Mouse (Mus musculus) forebrain, embryonic 13.5 days (tissue): ENCODE results near the gene Chmp1a. TPM values are rescaled to one million over a fixed set of nuclear protein-coding genes. Genes with fewer than 3 reads are reported as not detected.
A peak's percentile ranks its signal among the peaks of the same experiment; 100 is the strongest.

Experiments
- ATAC-seq: fragments of 200-750 bp; cut with Nextera tagmentation; 2 replicates; pipeline ENCODE4 v1.8.0; 2017
- H3K27ac ChIP-seq: fragments of 300-500 bp; sonication (generic); 2 replicates; pipeline ENCODE4 v1.5.1; 2015; ENCODE audit warnings: inconsistent platforms, mild to moderate bottlenecking, moderate library complexity
- H3K27me3 ChIP-seq: fragments of 300-500 bp; sonication (generic); 2 replicates; pipeline ENCODE4 v1.6.1; 2015; ENCODE audit warnings: mild to moderate bottlenecking, inconsistent platforms
- H3K36me3 ChIP-seq: fragments of 300-500 bp; sonication (generic); 2 replicates; pipeline ENCODE4 v1.6.1; 2015; ENCODE audit warnings: mild to moderate bottlenecking, inconsistent platforms; ENCODE audit not compliant: poor library complexity, severe bottlenecking
- H3K4me1 ChIP-seq: fragments of 300-500 bp; sonication (generic); 2 replicates; pipeline ENCODE4 v1.6.1; 2015; ENCODE audit warnings: inconsistent platforms
- H3K4me2 ChIP-seq: fragments of 300-500 bp; sonication (generic); 2 replicates; pipeline ENCODE4 v1.6.1; 2015; ENCODE audit warnings: inconsistent platforms, mild to moderate bottlenecking, moderate library complexity
- H3K4me3 ChIP-seq: fragments of 300-500 bp; sonication (generic); 2 replicates; pipeline ENCODE4 v1.5.1; 2015; ENCODE audit warnings: mild to moderate bottlenecking, inconsistent platforms
- H3K9ac ChIP-seq: fragments of 300-500 bp; sonication (generic); 2 replicates; pipeline ENCODE4 v1.6.1; 2015; ENCODE audit warnings: mild to moderate bottlenecking, inconsistent platforms
- H3K9me3 ChIP-seq: fragments of 300-500 bp; sonication (generic); replicated peaks from 2 replicates; pipeline ENCODE4 v1.6.1; 2016; ENCODE audit warnings: inconsistent platforms
- WGBS: fragments of 180-500 bp; shearing (Covaris S2); methylation state at CpG from one replicate; pipeline ENCODE4 v1.1.7; 2015; 5-methylcytosine and 5-hydroxymethylcytosine counted together
- polyA plus RNA-seq: library from polyadenylated mRNA; unstranded; fragments of >200 nt; fragmentation: Nextera tagmentation; extraction: Ambion mirVana; gene quantifications from 2 replicates; pipeline ENCODE4 v1.2.1, GENCODE M21; 2015

The Chmp1a gene
- polyA plus RNA-seq, 1 experiment from 2014 or later = 183 TPM

- Histone ChIP-seq H3K4me3 (no peak overlapping the region), H3K27me3 (no peaks in the 10 kb centered on the region), H3K36me3 (no peaks in the 10 kb centered on the region), H3K9ac (no peak overlapping the region), H3K4me1 (peaks cover 4% of the 10 kb centered on the region; the same call in 1 of the 2 replicates), H3K4me2 (peak overlapping the region; percentile 20; the same call in 1 of the 2 replicates), H3K9me3 (no peaks in the 10 kb centered on the region), H3K27ac (no peak overlapping the region)
- 4% methylated on average over 9 of the region's 9 CpGs for WGBS
- peak; percentile 30; the same call in 1 of the 2 replicates for ATAC-seq
These were observed 21.9 kb downstream of the Chmp1a start for GRCm38 (mm10) chr8:123190678-123191077.

GRCm38 (mm10) chr8:123188841-123189240, 23.7 kb downstream of the Chmp1a start:
- WGBS = 76% methylated on average over 7 of the region's 7 CpGs
- ATAC-seq = no peak
- H3K4me1 ChIP-seq = peaks cover 4% of the 10 kb centered on the region; the same call in 1 of the 2 replicates

GRCm38 (mm10) chr8:123188006-123188405, 24.6 kb downstream of the Chmp1a start:
- H3K36me3 ChIP-seq = no peaks in the 10 kb centered on the region
- no peak overlapping the region for H3K4me2 ChIP-seq
- no peak overlapping the region; the same call in 1 of the 2 replicates for H3K9ac ChIP-seq
- no peaks in the 10 kb centered on the region for H3K27me3 ChIP-seq
- peaks cover 4% of the 10 kb centered on the region; the same call in 1 of the 2 replicates for H3K4me1 ChIP-seq
- 78% methylated on average over 2 of the region's 2 CpGs for WGBS
- H3K9me3 ChIP-seq = no peaks in the 10 kb centered on the region
- no peak for ATAC-seq
- no peak overlapping the region for H3K27ac ChIP-seq
- H3K4me3 ChIP-seq = no peak overlapping the region

More at GRCm38 (mm10) chr8:123188841-123189240, 23.7 kb downstream of the Chmp1a start:
- Histone ChIP-seq H3K9me3 (no peaks in the 10 kb centered on the region), H3K9ac (no peak overlapping the region), H3K4me3 (no peak overlapping the region), H3K27me3 (no peaks in the 10 kb centered on the region), H3K36me3 (no peaks in the 10 kb centered on the region), H3K27ac (no peak overlapping the region), H3K4me2 (no peak overlapping the region)

DNA sequence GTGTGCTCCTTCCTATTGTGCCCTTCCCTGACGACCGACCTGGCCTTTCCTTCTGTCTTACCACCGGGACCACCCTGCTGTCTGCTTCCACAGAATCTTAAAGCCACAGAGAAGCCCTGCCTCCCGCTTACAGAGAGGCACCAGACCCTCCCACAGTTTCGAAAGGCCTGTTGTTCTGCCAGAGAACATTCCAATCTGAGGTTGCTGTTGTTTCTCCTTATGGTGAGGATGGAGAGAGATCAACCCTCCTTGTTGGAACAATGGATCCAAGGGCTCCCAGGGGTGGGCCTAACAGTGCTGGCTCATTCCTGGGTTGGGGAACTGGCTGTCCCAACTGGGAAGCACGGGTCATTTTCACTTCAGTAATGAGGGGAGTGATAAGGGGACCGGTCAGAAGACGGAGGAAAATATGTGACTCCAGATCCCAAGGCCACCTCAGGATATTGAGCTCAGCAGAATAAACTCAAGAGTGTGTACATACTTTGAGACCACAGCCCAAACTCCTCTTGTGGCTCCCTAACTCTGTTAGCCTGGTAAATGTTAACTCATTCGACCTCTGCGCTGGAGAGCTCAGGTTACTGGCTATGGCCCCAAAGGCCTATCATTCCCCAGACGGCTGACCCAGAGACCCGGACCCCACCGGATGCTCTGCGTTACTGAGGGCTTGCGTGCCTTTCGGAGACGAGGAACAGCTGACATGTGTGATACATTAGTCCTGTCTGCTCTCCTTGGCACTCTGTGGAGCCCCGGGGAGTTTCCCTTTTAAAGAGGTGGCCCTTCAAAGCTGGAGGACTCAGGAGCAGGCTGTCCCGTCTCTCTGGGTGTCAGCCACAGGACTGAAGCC, 26.8 kb downstream of the Chmp1a start, which contains the start of gene Dpep1:
Gene Dpep1, plus strand, starts transcription at position 677 of the 844 bp plus-strand sequence.
- Histone ChIP-seq H3K9me3 (no peaks in the 10 kb centered on the region), H3K9ac (no peak within 1 kb of the TSS), H3K27me3 (no peaks in the 10 kb centered on the region), H3K4me1 (peaks cover 4% of the 10 kb centered on the region; the same call in 1 of the 2 replicates), H3K4me3 (no peak within 1 kb of the TSS), H3K36me3 (no peaks in the 10 kb centered on the region), H3K4me2 (no peak within 1 kb of the TSS), H3K27ac (no peak within 1 kb of the TSS)
- no peak for ATAC-seq
- WGBS = 60% methylated on average over 19 of the region's 19 CpGs

DNA sequence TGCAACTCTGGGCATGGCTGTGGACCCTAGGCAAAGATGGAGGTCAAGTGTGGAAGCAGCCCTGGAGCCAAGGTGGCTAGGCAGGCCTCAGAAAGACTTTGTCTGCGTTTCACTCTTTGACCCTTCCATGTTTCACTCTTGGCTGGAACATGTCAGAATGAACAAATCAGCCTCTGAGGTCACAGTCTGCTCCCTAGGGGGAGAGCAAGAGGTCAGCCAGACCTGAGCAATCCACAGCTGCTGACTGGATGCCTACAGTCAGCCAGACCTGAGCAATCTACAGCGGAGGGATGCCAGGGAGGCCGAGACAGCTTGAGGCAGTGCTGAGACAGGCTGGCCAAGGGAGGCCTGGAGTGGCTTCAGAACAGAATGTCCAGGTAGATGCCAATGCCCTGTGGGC, 31.2 kb downstream of the Chmp1a start:
- H3K27ac ChIP-seq = no peak overlapping the region
- no peak overlapping the region for H3K9ac ChIP-seq
- WGBS = 82% methylated on average over 3 of the region's 3 CpGs
- H3K9me3 ChIP-seq = peaks cover 20% of the 10 kb centered on the region
- H3K27me3 ChIP-seq = no peaks in the 10 kb centered on the region
- ATAC-seq = no peak
- no peak overlapping the region for H3K4me2 ChIP-seq
- H3K36me3 ChIP-seq = no peaks in the 10 kb centered on the region
- no peaks in the 10 kb centered on the region for H3K4me1 ChIP-seq
- H3K4me3 ChIP-seq = no peak overlapping the region

- H3K9me3 ChIP-seq = no peaks in the 10 kb centered on the region
- H3K4me2 ChIP-seq = peak within 1 kb of the TSS; percentile 22; the same call in 1 of the 2 replicates
These were observed 54.6 kb downstream of the Chmp1a start, which contains the start of gene Sult5a1 for GRCm38 (mm10) chr8:123157888-123158465. Sult5a1 (minus strand) TSS chr8:123158315.

DNA sequence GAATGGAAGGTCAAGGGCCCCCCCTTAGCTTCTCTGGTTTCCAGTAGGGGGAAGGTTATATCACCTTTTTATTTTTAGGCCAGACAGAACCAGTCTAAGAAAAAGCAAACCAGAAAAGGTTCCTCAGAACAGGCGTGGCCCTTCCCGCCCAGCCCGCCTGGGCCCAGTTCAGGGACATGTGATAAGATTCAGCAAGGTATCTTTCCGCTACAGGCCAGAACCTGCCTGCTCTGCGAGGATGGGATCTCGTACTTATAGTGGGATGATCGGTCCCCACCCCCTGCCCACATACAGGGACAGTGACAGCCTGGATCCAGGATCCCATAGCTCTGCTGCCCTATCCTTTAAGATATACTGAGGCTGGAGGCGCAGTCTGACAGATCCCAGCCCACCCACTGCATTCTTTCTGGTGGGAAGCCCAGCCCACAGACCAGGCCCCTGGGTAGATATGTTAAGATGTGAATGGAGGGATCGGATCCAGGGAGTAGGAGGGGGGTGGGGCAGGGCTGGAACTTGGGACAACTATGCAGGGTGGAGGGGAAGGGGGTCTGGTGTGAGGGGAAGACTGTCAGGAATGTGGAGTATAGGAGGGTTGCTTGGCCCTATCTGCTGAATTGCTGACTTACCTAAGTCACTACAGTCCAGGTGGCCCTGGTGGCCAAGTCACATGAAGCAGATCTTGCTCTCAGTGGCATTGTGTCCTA, 56.3 kb downstream of the Chmp1a start:
- WGBS = 84% methylated on average over 9 of the region's 9 CpGs
- Histone ChIP-seq H3K4me2 (no peak overlapping the region), H3K36me3 (no peaks in the 10 kb centered on the region), H3K9ac (no peak overlapping the region), H3K4me3 (no peak overlapping the region), H3K27me3 (no peaks in the 10 kb centered on the region), H3K9me3 (no peaks in the 10 kb centered on the region), H3K27ac (no peak overlapping the region), H3K4me1 (no peaks in the 10 kb centered on the region)
- no peak for ATAC-seq

More at GRCm38 (mm10) chr8:123157888-123158465, 54.6 kb downstream of the Chmp1a start, which contains the start of gene Sult5a1:
- Histone ChIP-seq H3K4me3 (no peak within 1 kb of the TSS), H3K9ac (no peak within 1 kb of the TSS), H3K4me1 (no peaks in the 10 kb centered on the region), H3K27me3 (no peaks in the 10 kb centered on the region), H3K36me3 (no peaks in the 10 kb centered on the region), H3K27ac (no peak within 1 kb of the TSS)
- 30% methylated on average over 13 of the region's 13 CpGs for WGBS
- ATAC-seq = no peak

DNA sequence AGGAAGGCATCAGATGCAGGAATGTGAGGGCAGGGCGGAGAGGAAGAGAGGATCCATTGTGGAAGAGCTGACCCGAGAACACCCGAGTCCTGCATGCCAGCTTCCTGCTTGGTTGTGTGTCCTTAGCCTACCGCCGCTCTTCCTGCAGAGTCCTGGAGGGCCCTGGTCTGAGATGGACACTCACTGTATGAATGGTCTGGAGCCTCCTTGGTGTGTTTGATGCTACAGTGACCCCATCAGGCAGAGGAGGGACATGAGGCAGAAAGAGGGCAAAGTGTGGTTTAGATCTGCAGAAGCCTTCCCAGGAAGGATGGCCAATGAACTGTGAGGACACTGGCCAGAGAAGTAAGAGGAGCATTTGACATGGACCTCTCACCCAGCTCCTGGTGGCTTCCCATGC, 57.4 kb downstream of the Chmp1a start:
- H3K4me1 ChIP-seq = no peaks in the 10 kb centered on the region
- no peak for ATAC-seq
- no peak overlapping the region for H3K9ac ChIP-seq
- H3K27ac ChIP-seq = no peak overlapping the region
- no peak overlapping the region for H3K4me3 ChIP-seq
- H3K36me3 ChIP-seq = no peaks in the 10 kb centered on the region
- 88% methylated on average over 5 of the region's 5 CpGs for WGBS
- no peaks in the 10 kb centered on the region for H3K27me3 ChIP-seq
- no peak overlapping the region for H3K4me2 ChIP-seq
- H3K9me3 ChIP-seq = no peaks in the 10 kb centered on the region

Other genes starting within 250 kb of the Chmp1a start
- 34.3 and 35.6 TPM in 2 replicates for gene Ankrd11, start 170.5 kb downstream of the Chmp1a start, polyA plus RNA-seq
- 45.1 and 47.3 TPM in 2 replicates for gene Spg7, start 149.8 kb downstream of the Chmp1a start, polyA plus RNA-seq
- gene Rpl13, start 110.4 kb downstream of the Chmp1a start, polyA plus RNA-seq = 917 and 1,023 TPM in 2 replicates
- gene Cpne7, start 95.4 kb downstream of the Chmp1a start, polyA plus RNA-seq = 0.43 and 0.64 TPM in 2 replicates
- 0.40 and 0.44 TPM in 2 replicates for gene Sult5a1, start 54.4 kb downstream of the Chmp1a start, polyA plus RNA-seq
- gene Dpep1, start 26.5 kb downstream of the Chmp1a start, polyA plus RNA-seq = not detected in 2 replicates
- gene Spata33, start 69 bp upstream of the Chmp1a start, polyA plus RNA-seq = 4.2 and 5.5 TPM in 2 replicates
- gene Cdk10, start 12.1 kb upstream of the Chmp1a start, polyA plus RNA-seq = 38.8 and 41.8 TPM in 2 replicates
- 1.4 and 2.3 TPM in 2 replicates for gene Spata2l, start 23.5 kb upstream of the Chmp1a start, polyA plus RNA-seq
- gene Zfp276, start 41.4 kb upstream of the Chmp1a start, polyA plus RNA-seq = 22.8 and 25.7 TPM in 2 replicates
- 32.9 and 40.3 TPM in 2 replicates for gene Vps9d1, start 41.6 kb upstream of the Chmp1a start, polyA plus RNA-seq
- 23.0 and 24.0 TPM in 2 replicates for gene Fanca, start 105.8 kb upstream of the Chmp1a start, polyA plus RNA-seq
- gene Spire2, start 120.0 kb upstream of the Chmp1a start, polyA plus RNA-seq = 20.6 and 21.3 TPM in 2 replicates
- 190 and 207 TPM in 2 replicates for gene Tcf25, start 161.0 kb upstream of the Chmp1a start, polyA plus RNA-seq
- 0.15 and 0.27 TPM in 2 replicates for gene Mc1r, start 194.3 kb upstream of the Chmp1a start, polyA plus RNA-seq
- gene Tubb3, start 198.7 kb upstream of the Chmp1a start, polyA plus RNA-seq = 1,305 and 1,381 TPM in 2 replicates
- gene Def8, start 210.8 kb upstream of the Chmp1a start, polyA plus RNA-seq = 38.9 and 41.2 TPM in 2 replicates